Mouse (Mus musculus) T-cell, adult 2 months (primary cell): ENCODE measurements around the gene Numb.
"Not testable (repeated sequence)": the region's sequence is repeated elsewhere in the genome, so short reads cannot be mapped to it uniquely, and the experiment has no call there.

ENCODE experiments used
- DNase-seq: peaks from one replicate; pipeline ENCODE4 v3.0.0; 2022; ENCODE audit warnings: low spot score

The Numb gene

GRCm38 (mm10) chr12:83921535-83922381 is at the start of gene Numb:
Gene Numb (minus strand): TSS chr12:83921934.
- peak; percentile 98 for DNase-seq

- DNase-seq, result no peak
Observed at GRCm38 (mm10) chr12:83965235-83965634, 43.5 kb upstream of the Numb start.

DNA sequence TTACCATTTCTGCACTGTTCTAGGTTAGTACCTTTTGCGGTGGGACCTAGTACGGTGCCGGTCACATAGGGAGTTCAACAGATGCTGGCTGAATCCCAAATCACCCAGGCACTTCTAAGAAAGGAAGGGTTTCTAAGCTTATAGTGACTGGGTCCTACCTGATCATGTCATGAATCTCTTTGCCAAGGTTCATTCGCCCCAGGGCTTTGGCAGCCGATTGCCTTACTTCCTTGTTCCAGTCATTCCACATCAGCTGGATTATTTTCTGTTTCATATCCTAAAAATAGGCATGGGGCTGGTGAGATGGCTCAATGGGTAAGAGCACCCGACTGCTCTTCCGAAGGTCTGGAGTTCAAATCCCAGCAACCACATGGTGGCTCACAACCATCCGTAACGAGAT is 36.5 kb upstream of the Numb start:
- no peak for DNase-seq

GRCm38 (mm10) chr12:83951711-83952575 is 30.2 kb upstream of the Numb start:
- DNase-seq, result no peak

- peak; percentile 38 for DNase-seq
Observed at GRCm38 (mm10) chr12:83950840-83951701, 29.3 kb upstream of the Numb start.

DNA sequence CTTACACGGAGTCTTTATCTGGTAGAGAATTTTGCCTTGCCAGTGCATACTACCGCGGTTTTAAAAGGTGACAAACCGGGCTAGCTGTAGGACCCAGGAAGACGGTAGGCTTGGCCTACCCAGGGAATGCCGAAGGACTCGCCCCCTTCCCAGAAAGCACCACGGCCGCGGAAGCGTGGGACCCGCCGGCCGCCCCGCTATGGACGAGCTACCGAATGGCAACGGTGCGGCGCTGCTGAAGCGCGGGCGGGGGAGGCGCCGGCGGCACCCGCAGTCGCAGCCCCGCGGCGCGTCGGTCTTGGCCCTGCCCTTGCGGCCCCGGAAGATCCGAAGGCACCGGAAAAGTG is 28.7 kb upstream of the Numb start, which contains the start of gene Riox1:
Riox1 (plus strand) TSS at position 116 of the 347 bp plus-strand sequence.
- peak; percentile 83 for DNase-seq

DNA sequence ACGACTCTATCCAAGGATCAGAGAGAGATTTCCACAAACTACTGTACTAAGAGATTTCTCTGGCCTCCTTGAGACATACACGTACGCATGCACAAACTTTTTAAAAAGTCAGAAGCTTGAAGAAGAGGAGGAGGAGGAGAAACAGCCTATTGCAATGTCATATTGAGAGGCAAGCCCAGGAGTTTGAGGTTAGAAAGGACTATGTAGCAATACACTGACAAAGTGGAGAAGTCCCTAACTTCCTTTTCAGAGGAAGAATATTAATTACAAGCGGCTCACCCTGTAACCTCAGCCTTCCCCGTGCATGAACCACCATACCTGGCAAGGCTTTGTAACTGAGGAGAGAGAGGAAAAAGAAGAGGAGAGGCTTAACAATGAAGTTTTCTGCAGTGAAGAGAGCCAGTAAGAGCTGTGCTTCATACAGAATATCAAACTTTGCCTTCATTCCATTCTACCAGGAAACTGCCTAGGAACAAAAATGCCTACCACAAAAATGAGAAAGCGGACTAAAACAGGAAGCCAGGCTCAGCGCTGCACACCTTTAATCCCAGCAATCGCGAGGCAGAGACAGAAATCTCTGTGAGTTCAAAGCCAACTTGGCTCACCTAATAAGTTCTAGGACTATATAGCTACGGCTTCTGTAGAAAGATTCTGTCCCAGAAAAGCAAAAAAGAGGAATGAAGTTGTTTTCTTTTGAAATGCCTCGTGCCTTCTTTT is 28.2 kb upstream of the Numb start:
- no peak for DNase-seq

- no peak for DNase-seq
Observed at GRCm38 (mm10) chr12:83949043-83949442, 27.3 kb upstream of the Numb start.

DNA sequence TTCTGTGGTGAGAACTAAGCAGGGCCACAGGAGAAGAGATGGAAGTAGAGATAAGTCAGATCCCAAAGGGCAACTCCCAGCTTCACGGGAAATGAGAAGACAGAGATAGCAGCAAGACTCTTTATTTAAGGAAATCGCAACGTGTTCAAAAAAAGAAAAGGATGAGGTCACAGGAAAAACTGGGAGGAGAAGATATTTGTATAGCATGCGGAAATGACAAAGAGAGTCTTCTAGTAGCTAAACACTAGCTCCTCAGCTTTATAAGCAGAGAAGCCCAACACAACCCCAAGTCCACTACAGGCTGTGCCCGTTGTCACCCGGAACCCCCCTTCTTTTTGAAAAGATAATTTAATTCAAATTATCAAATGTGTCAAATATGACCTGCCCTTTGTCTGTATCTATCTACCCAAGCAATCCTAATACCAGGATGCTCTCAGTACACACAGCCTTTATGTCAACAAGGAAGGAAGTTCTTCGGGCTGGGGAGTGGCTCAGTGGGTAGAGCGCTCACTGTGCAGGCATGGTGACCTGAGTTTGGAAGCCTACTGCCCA is 25.6 kb upstream of the Numb start:
- no peak for DNase-seq

DNA sequence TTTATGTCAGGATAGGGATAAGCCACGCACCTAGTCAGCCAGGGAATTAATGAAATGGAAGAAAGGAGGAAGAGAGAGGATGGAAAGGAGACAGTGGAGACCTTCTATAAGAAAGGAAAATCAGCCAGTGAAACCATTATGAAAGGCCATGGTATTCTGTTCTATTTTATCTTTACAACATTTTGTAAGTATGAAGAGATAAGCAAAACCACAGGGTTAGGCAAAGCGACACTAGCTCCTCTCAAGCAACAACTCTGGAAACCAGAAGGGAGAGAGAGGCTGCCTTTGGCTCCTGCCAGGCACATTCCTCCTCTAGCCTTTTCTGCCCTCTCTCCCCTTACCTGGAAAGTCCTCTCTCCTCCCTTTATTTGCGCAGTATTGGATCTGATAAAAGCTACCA is 20.2 kb upstream of the Numb start:
- no peak for DNase-seq

DNA sequence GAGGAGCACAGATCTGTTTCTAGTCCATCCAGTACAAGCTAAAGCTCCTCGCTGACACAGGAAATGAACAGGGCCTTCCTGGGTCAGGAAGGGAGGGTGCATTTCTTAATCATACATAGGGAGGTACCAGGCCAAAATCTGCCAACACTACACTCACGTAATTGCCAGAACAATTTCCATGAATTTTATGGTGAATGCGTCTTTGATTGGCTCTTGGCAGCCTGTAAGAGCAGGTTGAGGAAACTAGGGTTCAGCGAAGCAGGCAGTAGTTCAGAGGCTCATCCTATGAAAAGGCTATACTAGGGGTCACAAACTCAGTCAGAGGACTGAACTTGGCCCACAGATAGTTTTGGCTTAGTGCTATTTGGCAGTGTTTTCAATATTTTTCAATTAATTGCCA is 18.3 kb upstream of the Numb start:
- DNase-seq, result no peak

DNA sequence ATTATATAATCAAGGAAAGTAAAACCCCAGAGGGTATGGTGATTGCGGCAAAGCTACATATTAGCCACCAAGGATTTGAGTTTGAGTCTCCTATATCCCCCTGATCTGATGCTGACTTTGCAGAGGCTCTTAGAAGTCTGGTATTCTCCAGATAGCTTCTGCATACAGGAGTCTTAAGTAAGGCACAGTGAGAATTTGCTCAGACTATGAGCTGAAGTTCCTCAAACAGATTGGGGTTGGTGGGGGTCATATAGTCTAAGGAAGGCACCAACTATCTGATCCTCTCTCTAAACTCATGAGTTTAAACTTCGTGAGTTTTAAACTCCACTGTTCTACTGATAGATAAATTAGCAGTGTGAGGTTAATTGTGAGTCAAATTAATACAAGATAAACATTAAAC is 17.6 kb upstream of the Numb start:
- no peak for DNase-seq

DNA sequence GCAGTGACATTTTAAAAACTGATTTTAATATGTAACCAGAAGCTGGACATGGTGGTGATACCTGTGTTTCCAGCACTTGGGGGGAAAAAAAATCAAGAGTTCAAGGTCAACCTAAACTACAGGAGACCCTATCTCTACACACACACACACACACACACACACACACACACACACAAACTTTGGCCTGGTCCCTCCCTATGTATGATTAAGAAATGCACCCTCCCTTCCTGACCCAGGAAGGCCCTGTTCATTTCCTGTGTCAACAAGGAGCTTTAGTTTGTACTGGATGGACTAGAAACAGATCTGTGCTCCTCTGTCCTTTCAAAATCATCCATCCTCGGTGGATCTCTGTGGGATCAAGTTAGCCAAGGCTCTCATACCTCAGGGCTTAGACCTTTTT is 16.9 kb upstream of the Numb start:
- not testable (repeated sequence) for DNase-seq

DNA sequence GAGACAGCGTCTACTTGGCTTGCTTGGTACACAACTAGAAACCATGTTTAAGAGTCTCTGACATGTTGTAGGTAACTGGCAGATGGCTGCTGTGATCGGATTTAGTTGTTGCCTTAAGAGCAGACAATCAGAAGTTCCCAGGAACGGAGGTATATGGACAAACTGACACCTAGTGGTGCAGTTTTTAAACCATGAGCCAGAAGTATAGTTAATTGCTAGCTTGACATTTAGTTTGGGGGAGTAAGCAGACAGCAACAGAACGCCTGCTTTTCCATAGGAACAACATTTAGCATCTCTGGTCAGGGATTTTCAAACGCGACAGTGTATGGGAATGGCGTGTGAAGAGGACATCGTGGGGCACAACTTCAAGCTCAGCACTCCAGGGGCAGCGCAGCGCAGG is 15.9 kb upstream of the Numb start:
- DNase-seq, result no peak

GRCm38 (mm10) chr12:83929186-83929804 is 7.6 kb upstream of the Numb start:
- peak; percentile 39 for DNase-seq

DNA sequence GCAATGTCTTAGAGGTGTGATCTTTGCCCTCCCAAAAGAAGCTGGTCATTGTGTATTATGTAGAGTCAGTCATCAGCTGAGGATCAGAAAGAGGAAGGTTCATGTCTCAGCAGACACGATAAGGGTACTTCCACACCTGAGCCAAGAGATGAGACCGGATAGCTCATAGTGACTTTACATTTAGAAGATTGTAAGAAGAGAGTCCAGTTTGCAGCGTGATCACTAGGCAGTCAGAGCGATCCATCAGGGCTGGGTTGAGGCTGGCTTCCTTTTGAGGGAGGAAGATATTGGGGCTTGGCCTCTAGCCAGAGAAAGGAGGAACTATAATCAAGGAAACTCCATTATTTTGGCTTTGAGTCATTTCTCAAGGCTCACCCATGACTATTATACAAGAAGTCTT is 6.0 kb upstream of the Numb start:
- DNase-seq, result no peak

- no peak for DNase-seq
Observed at GRCm38 (mm10) chr12:83926061-83926460, 4.3 kb upstream of the Numb start.

- DNase-seq, result no peak
Observed at GRCm38 (mm10) chr12:83925160-83925703, 3.5 kb upstream of the Numb start.

- no peak for DNase-seq
Observed at GRCm38 (mm10) chr12:83924332-83924731, 2.6 kb upstream of the Numb start.

DNA sequence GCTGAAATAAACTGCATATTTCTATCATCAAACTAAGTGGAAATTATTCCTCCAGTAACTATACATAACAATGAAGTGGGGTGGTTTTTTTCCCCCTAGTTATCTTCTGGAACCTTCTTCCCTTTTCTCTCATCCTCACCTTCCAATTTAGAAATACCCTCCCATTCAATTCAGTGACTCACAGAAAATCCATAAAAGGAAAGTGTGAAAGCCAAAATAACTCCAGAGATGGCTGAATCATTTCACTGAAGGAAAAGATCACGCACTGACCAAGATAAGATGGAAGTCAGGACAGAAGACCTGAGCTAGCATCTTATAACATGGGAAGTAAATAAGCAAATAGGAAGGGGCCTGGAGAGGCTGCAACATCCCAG is 1.7 kb upstream of the Numb start:
- no peak for DNase-seq
